Mouse (Mus musculus): ENCODE measurements at regions not wholly inside any gene's neighbourhood (a gene's known extent, or its start where the extent isn't known, plus 50 kb on each side); places are given as distances from the start of the nearest gene placed in this dataset.
A peak's percentile ranks its signal among the peaks of the same experiment; 100 is the strongest.
"Not testable (repeated sequence)": the region's sequence is repeated elsewhere in the genome, so short reads cannot be mapped to it uniquely, and the experiment has no call there.

DNA sequence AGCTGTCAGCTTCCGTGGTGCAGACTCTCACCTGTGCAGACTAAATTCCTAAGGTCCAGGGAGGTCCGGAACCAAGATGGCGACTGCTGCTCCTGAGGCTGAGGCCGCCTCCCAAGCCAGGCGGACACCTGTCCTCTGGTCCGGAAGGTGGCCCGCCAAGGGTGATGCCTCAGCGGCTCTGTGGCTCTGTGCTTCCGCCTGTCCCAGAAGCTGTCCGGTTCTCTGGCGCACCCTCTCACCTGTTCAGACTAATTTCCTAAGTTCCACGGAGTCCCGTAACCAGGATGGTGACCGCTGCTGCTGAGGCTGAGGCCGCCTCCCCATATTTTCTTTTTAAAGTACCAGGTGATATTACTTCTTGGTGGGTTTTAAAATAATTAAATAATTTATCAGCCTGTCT is 65.4 kb upstream of the B3galnt2 start:
- DNase-seq, result not testable (repeated sequence)

GRCm38 (mm10) chr13:13889297-13890120 is 64.8 kb upstream of the B3galnt2 start:
- DNase-seq, result peak; percentile 95 to 98

GRCm38 (mm10) chr13:13902186-13902585 is 52.1 kb upstream of the B3galnt2 start:
- not testable (repeated sequence) for DNase-seq

Data from kidney, postnatal 25 days (tissue).